Mouse (Mus musculus) telencephalon, adult 2 months (tissue): ENCODE data around the gene Ccdc142.

Experiments
- DNase-seq: peaks from one replicate; pipeline ENCODE4 v3.0.0-alpha.2; 2011; ENCODE audit warnings: low read depth, low spot score

Gene Ccdc142

DNA sequence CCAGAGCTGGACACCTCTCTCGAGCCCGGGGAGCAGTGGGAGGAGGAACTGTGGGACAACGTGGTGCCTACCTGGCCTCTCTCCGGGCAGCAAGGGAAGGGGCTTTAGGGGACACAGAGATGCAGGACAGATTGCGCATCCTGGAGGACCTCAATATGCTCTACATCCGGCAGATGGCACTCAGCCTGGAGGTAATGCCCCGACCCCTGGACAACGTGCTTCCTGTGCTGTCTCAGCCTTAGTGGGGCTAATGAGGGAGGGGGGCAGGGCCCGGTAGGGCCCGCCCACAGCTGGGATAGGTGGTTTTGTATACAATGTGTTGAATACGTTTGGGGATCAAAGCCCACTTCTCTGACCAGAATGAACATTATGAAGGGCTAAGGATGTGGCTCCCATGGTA, 36.7 kb downstream of the Ccdc142 start:
- DNase-seq, result no peak

DNA sequence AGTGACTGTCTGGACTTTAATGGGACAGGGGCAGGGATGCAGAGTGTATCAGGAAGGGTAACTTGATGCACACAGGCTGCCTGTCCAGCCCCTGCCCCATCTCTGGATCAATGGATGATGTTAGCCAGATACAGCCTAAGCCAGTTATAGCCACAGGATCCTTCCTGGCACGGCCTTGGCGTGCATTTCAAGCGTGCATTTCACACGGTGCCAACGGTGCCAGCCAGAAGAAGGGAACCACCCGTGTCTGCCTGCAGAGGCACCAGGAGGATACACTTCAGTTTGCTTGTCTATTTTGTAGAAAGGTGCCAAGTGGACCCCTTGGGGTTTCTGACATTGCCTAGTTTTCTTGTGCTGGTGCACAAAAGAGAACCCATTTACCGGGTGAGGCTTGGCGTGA, 38.6 kb downstream of the Ccdc142 start:
- no peak for DNase-seq

DNA sequence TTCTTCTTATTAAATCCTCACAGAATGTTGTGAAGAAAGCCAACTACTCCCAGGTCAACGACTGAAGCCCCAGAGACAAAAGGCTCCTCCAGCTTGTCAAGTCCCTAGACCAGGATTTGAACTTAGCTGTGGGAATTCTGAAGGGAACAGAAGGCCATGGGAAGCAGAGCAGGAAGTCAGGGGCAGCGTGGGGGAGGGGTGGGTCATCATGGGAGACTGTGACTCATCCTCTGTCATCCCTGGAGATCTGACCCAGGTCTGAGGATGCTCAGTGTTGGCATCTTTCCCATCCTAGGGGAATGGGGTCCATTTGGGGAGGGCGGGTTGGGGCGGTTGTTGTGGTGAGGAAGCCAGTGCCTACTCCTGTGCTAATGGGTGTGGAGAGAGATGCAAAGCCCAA, 40.2 kb downstream of the Ccdc142 start:
- DNase-seq, result no peak

DNA sequence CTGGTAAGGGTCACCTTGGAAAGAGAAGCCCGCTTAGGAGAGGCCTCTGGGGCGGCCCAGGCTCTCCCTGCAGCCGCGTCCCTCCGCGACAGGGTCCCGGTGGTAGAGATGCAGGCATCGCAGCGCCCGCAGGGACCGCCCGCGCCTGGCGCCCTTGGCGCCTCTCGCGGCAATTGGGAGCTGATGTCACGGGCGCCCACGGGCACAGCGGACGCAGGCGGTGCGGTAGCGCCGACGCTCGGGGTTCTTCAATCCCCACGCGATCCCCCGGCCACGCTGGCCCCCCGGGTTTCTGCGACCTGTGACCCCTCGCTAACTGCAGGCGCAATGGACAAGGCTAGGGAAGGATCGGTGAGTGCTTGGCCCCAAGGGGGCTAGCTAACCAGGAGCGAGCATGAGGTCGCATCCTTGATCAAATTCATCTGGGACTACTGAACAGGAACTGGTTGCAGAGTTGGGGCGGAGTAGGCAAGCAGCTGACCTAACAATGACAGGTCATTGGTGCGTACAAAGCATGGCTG, 40.9 kb downstream of the Ccdc142 start:
- DNase-seq, result peak; percentile 32

DNA sequence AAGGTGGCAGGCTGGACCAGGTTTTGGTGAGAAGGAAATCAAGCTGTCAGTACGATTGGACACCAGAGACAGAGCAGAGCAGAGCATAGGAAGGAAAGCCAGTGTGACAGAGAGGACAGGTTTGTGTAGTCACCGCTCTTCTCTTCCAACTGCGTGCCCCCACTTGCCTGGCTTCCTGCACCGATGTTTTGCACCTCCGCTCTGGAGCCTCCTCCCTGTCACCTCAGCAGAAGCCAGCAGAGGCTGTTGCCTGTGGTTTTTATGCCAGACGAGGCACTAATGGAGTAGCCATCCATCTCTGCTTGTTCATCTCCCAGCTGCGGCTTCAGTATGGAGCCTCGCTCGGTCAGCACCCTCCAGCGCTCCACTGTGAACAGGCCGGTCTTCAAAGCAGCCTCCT, 41.5 kb downstream of the Ccdc142 start:
- peak; percentile 26 for DNase-seq

DNA sequence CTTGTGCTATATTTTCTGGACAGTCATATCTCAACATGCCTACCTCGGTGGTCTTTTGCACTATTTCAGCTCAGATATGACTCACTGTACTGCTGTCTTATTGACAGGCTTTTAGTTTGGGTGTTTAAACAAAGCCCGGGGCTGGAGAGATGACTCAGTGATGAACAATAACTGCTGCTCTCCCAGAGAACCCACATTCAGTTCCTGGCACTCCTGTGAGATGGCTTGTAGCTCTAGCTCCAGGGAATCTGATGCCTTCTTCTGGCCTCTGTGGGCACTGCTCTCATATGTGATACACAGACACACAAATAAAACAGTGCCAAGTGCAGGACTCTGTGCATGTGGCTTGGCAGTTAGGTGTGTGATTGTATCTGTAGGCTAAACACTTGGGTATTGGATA, 43.8 kb downstream of the Ccdc142 start:
- DNase-seq, result no peak

DNA sequence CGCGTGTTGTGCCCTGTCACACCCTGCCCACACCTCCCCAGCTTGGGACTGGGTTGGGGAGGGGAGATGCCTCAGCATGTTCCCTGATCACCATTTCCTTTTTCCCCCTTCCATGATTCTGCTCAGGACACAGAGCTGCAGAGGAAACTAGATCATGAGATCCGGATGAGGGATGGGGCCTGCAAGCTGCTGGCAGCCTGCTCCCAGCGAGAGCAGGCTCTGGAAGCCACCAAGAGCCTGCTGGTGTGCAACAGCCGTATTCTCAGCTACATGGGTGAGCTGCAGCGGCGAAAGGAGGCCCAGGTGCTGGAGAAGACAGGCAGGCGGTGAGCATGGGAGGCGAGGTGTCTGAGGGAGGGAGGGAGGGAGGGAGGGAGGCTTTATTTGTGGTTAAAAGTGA, 44.4 kb downstream of the Ccdc142 start:
- peak; percentile 18 for DNase-seq

DNA sequence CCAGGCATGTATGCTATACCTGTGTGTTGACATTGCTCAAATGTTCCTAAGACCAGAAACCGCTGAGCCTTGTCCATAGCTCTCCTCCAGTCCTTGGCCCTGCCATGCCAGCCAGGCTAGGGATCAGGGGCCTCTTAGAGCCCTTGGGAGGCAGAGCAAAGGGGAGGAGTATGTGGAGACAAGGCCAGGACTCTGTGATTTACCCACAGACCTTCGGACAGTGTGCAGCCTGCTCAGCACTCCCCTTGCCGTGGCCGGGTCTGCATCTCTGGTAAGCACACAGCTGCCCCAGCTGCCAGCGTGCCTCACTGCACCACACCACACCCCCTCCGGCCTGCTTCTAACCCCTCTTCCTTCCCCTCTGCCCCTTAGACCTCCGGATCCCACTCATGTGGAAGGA, 45.9 kb downstream of the Ccdc142 start:
- DNase-seq, result no peak

DNA sequence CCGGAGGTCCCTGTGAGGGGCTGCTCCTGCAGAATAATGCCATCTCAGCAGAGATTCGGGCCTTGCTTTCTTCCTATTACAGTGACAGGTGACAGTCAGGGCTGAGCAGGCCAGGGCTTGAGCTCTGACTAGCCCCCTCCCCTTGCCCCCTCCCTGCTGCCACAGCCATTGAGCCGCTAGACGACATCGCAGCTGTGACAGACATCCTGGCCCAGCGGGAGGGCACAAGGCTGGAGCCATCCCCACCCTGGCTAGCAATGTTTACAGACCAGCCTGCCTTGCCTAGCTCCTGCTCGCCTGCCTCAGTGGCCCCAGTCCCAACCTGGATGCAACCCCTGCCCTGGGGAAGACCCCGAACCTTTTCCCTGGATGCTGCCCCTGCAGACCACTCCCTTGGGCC, 50.3 kb downstream of the Ccdc142 start:
- no peak for DNase-seq

DNA sequence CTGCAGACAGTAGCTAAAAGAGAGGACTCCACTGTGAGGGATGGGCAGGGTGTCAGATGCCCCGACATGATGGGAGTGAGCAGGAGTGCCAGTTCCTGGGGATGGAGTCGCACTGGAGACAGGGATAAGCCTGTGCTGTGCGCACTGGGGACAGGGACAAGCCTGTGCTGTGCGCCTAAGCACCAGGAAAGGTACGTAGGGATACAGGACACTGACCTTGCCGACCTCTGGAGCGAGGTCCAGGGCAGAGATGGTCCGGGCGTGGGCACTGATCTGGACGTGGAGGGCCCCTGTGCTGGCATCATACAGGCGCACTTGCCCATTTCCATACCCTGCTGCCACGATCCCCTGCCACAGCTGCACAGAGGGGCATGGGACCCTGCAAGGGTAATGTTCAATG, 51.6 kb downstream of the Ccdc142 start:
- no peak for DNase-seq

DNA sequence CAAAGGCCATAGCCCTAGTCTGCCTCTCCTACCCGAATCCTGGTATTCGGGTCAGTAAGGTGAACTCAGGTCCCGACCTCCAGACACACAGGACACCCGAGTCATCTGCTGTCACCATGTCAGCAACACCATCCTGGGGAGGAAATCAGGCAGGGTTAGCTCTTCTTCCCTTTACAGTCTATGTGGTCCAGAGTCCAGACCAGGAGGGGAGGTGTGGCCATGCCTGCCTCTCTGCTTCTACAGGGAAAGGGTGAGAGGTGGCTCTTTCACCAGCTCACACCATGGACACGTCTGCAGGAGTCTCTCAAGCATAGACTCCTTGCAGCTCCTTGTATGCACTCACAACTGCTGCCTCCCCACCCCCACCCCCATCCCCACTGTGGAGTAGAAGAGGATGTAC, 52.1 kb downstream of the Ccdc142 start:
- no peak for DNase-seq

DNA sequence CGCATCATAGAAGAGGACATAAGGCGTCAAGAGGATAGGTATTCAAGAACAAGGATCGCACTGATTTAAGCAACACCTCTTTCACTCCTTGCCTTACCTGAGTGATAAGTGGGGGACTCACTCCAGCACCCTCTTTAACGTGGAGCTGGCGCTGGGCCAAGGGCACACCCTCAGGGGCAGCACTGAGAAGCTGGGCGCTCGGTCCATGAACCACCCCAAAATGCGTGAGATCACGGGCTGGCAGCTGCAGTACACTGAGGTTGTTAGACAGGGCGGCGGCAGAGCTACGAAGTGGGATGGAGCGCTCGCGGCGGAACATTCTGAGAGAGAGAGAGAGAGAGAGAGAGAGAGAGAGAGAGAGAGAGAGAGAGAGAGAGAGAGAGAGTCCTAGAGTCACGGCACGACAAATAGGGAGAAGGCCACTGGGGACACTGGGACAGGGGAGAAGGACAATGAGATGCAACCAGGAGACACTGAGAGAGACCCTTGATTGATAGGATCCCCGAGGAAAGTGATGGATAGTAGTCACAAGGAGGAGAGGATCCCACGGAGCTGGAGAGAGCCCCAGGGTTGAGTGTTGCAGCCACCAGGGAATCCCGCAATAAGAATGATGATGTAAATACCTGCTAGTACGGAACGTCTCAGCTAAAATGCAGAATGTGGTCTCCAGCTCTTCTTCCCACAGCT, 54.3 kb downstream of the Ccdc142 start:
- no peak for DNase-seq

DNA sequence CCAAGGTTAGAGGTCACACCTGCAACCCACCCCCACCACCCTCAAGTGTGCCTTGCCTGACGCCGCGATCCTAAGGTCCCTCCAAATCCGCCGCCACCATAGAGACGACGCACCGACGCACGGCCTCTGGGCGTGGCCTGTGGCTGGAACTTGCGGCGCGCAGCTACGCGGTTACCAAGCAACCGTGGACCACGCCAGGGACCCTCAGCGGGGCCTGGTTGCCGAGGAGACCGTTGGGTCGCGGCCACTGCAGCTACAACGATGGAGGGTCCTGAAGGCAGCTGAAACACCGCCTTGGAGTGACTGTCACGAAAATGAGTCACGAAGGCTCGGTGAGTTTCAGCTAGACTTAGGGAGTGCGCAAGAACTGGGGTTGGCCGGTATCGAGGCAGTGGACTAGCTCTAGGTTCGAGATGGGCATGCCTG, 54.9 kb downstream of the Ccdc142 start, which contains the start of the genes Wdr54 and 1700003E16Rik:
Wdr54 (minus strand) TSS at position 139 of the 426 bp plus-strand sequence.
1700003E16Rik (plus strand) TSS at position 146 of the 426 bp plus-strand sequence.
- no peak for DNase-seq
